Mouse (Mus musculus): ENCODE data around the gene Dph5.

Dph5 gene

GRCm38 (mm10) chr3:115949921-115950877 lies 62.6 kb downstream of the Dph5 start:
- in situ Hi-C loops (cut with MboI, MseI) = loop anchor here (5.0 kb wide), 1 partner anchor 53 kb away; no protein-coding TSS in a partner anchor

DNA sequence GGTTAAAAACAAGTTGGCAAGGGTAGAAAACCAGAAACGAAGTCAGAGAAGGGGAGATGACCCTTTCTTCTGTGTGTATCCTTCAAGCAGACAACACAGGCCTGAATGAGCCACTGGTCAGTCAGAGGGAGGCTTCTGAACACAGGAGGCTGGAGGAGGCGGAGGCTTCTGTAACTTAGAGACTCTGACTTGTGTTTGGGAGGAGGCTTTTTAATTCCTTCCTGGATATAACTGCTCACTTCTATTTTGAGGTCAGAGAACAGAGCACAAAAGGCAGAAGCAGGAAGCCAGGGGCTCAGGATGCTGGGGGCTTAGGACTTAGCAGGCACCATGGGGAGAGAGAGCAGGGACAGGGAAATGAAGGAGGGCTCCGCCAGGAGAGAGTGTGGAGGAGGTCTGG lies 63.6 kb downstream of the Dph5 start:
- in situ Hi-C loops (cut with MboI, MseI) = loop anchor here (5.0 kb wide), 1 partner anchor 54 kb away; no protein-coding TSS in a partner anchor

DNA sequence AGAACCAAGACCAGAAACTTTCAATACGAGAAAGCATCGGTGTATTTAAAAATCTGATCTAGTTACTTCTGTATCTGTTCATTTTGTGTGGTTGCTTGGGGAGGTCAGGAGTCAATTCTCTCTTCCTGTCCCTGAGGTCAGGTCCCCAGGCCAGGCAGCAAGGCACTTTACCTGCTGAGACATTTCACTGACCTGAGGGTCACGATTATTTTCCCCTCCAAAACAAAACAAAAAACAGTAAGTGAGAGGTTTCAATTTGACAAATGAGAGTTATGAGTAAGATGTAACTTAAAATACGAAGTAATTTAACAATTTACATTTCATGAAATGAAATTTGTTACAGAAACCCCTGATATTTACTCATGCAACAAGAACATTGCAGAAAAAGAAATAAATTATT lies 64.7 kb downstream of the Dph5 start:
- in situ Hi-C loops (cut with MboI, MseI) = loop anchor here (5.0 kb wide), 1 partner anchor 55 kb away; no protein-coding TSS in a partner anchor

- in situ Hi-C loops (cut with MboI, MseI) = loop anchor here (5.0 kb wide), 1 partner anchor 56 kb away; no protein-coding TSS in a partner anchor
Observed at GRCm38 (mm10) chr3:115953088-115953487, 65.5 kb downstream of the Dph5 start.

GRCm38 (mm10) chr3:115957223-115957622 lies 69.6 kb downstream of the Dph5 start:
- in situ Hi-C loops (cut with MboI, MseI) = no loop called here

DNA sequence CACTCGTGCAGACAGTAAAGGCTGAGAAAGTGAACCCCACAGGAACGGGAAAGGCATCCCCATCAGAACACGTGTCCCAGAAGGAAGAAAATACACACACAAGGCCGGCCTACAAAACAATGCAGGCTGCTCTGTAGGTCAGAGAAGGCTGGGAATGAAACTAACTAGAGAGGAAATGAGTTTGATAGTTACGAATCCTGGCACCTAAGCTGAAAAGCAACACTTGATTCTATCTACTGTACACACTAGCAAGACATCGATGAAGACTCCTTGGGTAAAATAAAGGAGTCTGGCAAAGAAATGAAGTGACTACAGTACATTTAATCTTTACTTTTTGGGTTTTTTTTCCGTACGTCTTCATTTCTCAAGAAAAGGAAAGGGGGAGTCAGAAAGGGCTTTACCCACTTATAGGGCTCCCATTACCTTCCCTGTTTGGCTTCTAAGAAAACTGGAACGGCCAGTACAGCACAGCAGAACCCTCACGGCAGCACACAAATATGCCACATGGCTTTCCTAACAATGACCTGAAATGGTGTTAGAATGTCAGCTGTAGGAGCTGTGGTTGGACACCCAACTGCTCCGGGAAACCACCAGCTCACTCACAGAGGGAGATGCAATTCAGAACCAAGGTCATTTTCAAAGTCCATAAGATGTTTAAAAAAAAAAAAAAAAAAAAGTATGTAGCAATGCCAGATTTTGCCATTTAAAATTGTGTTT lies 73.8 kb downstream of the Dph5 start:
- in situ Hi-C loops (cut with MboI, MseI) = no loop called here

GRCm38 (mm10) chr3:115962028-115962415 lies 74.4 kb downstream of the Dph5 start:
- in situ Hi-C loops (cut with MboI, MseI) = no loop called here

GRCm38 (mm10) chr3:115963597-115963996 lies 76.0 kb downstream of the Dph5 start:
- in situ Hi-C loops (cut with MboI, MseI) = no loop called here

DNA sequence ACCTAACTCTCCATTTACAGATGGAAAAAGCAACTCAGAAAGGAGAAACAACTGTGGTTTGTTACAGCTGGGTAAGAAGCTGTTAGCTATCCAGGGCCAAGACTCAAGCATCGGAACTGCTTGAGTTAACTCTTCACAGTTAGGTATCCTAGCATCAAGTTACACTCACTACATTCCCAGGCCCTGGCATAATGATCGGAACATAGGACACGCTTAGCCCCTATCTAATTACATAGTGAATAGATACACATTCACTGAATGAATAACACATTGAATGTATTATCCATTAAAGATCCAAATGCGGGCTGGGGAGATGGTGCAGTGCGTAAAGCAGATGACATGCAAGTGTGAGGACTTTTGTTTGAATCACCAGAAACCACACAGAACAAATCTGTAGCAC lies 76.4 kb downstream of the Dph5 start:
- in situ Hi-C loops (cut with MboI, MseI) = no loop called here

GRCm38 (mm10) chr3:115968745-115969530 lies 81.3 kb downstream of the Dph5 start:
- in situ Hi-C loops (cut with MboI, MseI) = no loop called here

DNA sequence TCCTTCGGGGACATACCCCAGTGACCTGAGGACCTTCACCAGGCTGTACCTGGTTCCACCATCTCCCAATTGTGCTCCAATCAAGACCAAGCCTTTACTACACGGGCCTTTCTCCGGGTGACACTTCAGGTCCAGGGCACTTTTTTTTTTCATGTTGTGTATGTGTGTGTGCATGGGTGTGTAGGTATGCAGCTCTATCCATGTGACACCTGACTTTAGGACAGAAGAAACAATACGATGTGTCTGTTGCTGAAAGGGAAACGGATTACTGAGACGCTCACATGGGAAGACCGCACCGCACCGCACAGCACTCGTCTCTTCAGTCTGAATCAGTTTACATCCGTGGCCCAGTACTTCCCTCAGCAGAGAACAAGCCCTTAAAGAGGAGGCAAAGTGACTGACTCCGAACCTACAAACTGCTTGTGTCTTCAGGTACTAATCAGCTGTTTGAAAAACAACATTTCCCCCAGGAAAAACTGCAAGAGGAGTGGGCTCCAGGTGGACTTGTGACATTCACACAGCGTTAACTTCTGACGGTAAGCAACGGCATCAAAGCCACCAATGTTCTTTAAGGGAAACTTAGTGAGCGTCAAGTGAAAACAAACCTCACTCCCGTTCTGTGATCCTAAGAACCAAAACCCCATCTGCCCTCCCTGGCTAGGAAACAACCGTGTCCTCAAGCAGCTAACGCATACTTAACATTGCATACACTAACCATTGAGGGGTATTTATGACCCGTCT lies 83.6 kb downstream of the Dph5 start:
- in situ Hi-C loops (cut with MboI, MseI) = loop anchor here (5.0 to 10.0 kb wide), 2 partner anchors 36 to 306 kb away; partner anchors contain the start of genes Extl2 and Slc30a7

DNA sequence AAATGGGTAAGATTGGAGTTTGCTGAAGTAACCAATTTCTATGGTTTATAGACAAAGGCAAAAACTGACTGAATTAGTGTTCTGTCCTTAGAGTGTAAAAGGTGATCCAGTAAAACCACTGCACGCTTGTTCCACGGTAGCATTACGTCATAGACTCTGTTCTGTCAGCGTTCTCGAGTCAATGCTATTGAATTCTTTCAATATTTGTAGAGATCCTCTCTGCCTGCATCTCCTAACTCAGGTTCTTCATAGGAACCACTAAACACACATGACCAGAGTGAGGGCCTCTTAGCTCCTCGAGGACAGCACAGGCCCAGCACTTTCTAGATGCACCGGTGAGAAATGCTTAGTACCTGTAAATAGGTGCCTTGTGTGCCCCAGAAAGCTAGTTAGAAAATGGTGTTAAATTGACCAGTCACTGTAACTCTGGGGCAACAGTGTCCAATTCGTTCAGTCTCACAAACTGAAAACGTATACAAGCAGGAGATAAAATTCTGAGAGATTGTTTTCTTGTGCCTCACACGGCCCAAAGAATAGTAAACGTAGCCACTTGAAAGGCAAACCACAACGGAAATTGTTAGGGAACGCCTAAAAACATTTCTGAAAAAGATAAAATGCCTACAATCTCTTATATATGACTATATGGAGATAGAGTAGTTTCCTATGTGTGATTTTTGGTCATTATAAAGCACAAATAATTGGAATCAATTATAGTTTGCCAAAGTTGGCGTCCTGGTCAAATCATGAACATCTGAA lies 84.4 kb downstream of the Dph5 start:
- in situ Hi-C loops (cut with MboI, MseI) = loop anchor here (5.0 to 10.0 kb wide), 2 partner anchors 35 to 307 kb away; partner anchors contain the start of genes Extl2 and Slc30a7

DNA sequence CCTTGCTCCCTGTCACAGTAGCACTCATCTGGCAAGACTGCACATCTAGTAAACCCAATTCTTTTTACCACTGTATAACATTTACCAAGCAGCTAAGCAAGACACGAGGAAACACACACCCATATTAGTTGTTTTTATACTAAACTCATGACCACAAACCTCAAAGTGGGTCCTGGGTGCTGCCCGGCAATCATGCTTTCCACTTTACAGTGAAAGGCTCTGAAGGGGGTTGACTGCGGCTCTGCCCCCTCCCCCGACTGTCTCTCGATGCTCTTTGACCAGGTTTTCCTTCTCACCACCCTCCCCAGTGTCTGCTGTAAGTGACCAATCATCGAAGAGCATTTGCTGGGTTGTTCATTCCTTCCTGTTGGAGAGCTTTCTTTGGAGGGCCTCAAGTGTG lies 86.6 kb downstream of the Dph5 start:
- in situ Hi-C loops (cut with MboI, MseI) = loop anchor here (5.0 to 10.0 kb wide), 2 partner anchors 33 to 309 kb away; partner anchors contain the start of genes Extl2 and Slc30a7

- in situ Hi-C loops (cut with MboI, MseI) = loop anchor here (5.0 to 10.0 kb wide), 2 partner anchors 32 to 310 kb away; partner anchors contain the start of genes Extl2 and Slc30a7
Observed at GRCm38 (mm10) chr3:115974995-115975394, 87.4 kb downstream of the Dph5 start.

GRCm38 (mm10) chr3:115979000-115979399 lies 91.4 kb downstream of the Dph5 start:
- in situ Hi-C loops (cut with MboI, MseI) = loop anchor here (10.0 kb wide), 1 partner anchor 314 kb away; no protein-coding TSS in a partner anchor

DNA sequence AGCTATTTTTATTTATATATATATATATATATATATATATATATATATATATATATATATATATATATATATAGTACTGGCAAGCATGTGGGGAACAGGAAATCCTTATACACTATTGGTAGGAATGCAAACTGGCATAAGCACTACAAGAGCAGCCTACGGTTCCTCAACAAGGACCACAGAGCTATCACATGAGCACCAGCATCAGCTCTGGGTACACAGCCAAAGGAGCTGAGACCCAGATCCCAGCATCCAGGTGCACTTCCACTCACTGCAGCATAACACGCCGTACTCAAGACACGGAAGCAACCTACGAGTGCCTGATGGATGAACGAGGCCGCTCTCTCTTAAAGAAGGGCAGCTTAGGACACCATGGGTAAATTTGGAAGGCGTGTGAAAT lies 95.6 kb downstream of the Dph5 start:
- in situ Hi-C loops (cut with MboI, MseI) = no loop called here

Data from T-helper 2 cell (primary cell).